Mouse (Mus musculus): ENCODE data around the gene Ccdc146.
"Not testable (repeated sequence)": the region's sequence is repeated elsewhere in the genome, so short reads cannot be mapped to it uniquely, and the experiment has no call there.

Gene Ccdc146

DNA sequence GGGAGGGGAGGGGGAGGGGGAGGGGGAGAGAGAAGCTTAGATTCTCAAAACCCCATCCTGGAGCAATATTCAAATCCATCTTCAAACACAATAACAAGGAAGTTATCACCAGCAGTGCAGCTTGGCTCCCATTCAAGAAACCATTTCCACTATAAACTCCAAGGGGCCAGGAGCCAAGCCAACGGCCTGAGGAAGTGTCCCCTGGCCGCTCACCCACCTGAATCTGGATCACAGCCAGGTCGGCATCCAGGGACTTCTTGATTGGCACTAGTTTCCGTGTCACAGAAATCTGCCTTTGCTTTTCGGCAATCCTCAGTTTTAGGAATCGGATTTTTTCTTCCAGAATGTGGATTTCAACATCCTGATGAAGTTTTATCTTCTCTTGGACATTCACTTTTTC, 123.5 kb downstream of the Ccdc146 start:
- no peaks in the 10 kb centered on the region for H3K27me3 ChIP-seq (ENCODE audit: insufficient read depth, low read length)

GRCm38 (mm10) chr5:21300058-21300457, 124.4 kb downstream of the Ccdc146 start:
- no peaks in the 10 kb centered on the region for H3K27me3 ChIP-seq (ENCODE audit: insufficient read depth, low read length)
- no peak overlapping the region for H3K4me3 ChIP-seq (replicated peaks; ENCODE audit: low read length)
- H3K4me1 ChIP-seq (replicated peaks; ENCODE audit: low read depth, low read length): no peaks in the 10 kb centered on the region
- peaks cover 35% of the 10 kb centered on the region for H3K9me3 ChIP-seq (ENCODE audit: low read length)
- TF ChIP-seq NANOG (IDR thresholded peaks at IDR 0.05; ENCODE audit: borderline replicate concordance, low read length) (no peak), POU5F1 (IDR thresholded peaks at IDR 0.05; ENCODE audit: borderline replicate concordance, low read length) (no peak), CTCF (conservative IDR thresholded peaks at IDR 0.05; ENCODE audit: low read length) (no peak)
- H3K36me3 ChIP-seq (ENCODE audit: insufficient read depth, low read length): no peaks in the 10 kb centered on the region

More for the DNA sequence above, 123.5 kb downstream of the Ccdc146 start:
- H3K36me3 ChIP-seq (ENCODE audit: insufficient read depth, low read length): no peaks in the 10 kb centered on the region
- H3K9me3 ChIP-seq (ENCODE audit: low read length): peaks cover 42% of the 10 kb centered on the region
- H3K4me3 ChIP-seq (replicated peaks; ENCODE audit: low read length): no peak overlapping the region
- no peak for TF ChIP-seq NANOG (IDR thresholded peaks at IDR 0.05; ENCODE audit: borderline replicate concordance, low read length)
- no peak for TF ChIP-seq CTCF (conservative IDR thresholded peaks at IDR 0.05; ENCODE audit: low read length)
- TF ChIP-seq POU5F1 (IDR thresholded peaks at IDR 0.05; ENCODE audit: borderline replicate concordance, low read length): no peak
- no peaks in the 10 kb centered on the region for H3K4me1 ChIP-seq (replicated peaks; ENCODE audit: low read depth, low read length)

DNA sequence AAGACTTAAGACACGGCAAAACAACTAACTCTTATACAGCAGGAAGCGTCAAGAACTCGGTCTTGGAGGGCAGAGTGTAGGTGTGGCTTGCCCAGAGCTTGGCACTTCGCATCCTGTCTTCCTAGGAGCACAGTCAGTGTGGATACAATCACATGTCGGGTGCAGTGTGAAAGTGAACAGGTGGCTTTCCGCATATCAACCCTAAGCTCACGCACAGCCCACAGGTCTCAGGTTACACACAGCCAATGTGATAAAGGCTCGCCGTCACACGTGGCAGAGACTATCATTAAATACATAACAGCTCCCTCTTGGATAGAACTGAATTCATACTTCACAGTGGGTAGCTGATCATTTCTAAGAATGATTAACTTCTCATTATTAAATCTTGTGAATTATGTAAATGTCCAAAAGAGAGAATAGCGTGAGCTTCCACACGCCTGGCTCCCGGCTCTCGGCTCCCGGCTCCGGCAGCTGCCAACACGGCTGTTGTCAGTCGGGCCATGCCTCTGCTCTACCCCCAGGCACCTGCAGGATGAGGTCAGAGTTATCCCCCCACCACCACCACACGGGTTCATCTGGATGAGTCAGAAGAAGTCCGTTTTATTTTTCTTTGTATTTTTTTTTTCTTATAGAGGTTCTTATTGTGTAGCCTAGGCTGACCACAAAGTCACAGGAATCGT, 125.3 kb downstream of the Ccdc146 start:
- Histone ChIP-seq H3K9me3 (ENCODE audit: low read length) (peaks cover 27% of the 10 kb centered on the region), H3K4me1 (replicated peaks; ENCODE audit: low read depth, low read length) (no peaks in the 10 kb centered on the region), H3K4me3 (replicated peaks; ENCODE audit: low read length) (no peak overlapping the region), H3K36me3 (ENCODE audit: insufficient read depth, low read length) (no peaks in the 10 kb centered on the region), H3K27me3 (ENCODE audit: insufficient read depth, low read length) (no peaks in the 10 kb centered on the region)
- no peak for TF ChIP-seq POU5F1 (IDR thresholded peaks at IDR 0.05; ENCODE audit: borderline replicate concordance, low read length)

DNA sequence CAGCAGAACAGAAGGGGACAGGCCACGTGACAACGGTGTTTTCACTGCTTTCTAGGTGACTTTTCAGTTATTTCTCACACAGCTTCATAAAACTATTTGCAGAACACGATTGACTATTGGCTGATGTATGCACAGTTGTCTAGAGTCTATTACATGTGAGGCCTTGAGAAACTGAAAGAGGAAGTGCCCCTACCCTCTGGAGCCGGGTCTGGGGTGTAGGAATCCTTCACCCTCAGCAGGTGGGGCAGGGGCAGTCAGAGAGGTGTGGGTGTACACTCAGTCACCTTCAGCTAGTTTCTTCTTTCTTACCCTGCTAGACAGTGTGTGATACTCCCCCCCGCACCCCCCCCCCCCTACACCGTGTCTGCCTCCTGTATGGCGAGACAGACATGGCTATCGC, 128.8 kb downstream of the Ccdc146 start:
- no peaks in the 10 kb centered on the region for H3K36me3 ChIP-seq (ENCODE audit: insufficient read depth, low read length)
- TF ChIP-seq POU5F1 (IDR thresholded peaks at IDR 0.05; ENCODE audit: borderline replicate concordance, low read length) (no peak), NANOG (IDR thresholded peaks at IDR 0.05; ENCODE audit: borderline replicate concordance, low read length) (no peak), CTCF (conservative IDR thresholded peaks at IDR 0.05; ENCODE audit: low read length) (no peak)
- no peaks in the 10 kb centered on the region for H3K27me3 ChIP-seq (ENCODE audit: insufficient read depth, low read length)
- no peaks in the 10 kb centered on the region for H3K4me1 ChIP-seq (replicated peaks; ENCODE audit: low read depth, low read length)
- H3K9me3 ChIP-seq (ENCODE audit: low read length): no peaks in the 10 kb centered on the region
- no peak overlapping the region for H3K4me3 ChIP-seq (replicated peaks; ENCODE audit: low read length)

DNA sequence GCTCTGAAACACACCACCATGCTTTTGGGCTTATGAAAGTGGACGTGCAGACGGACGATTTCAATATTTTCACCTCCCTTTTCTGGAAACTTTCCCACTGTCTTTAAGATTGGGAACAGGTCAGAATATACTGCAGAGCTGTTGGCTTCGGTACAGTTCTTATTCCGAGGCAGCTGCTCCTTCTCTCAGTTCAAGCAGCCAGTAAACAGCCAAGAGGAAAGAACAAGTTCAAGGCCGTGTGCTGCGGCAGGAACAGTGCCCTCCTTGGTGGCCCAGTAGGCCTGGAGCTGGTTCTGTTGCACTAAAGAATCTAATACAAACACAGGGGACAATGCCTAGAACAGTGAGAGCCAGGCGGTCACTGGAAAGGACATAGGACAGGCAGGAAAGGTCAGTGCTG, 133.9 kb downstream of the Ccdc146 start:
- Histone ChIP-seq H3K4me1 (replicated peaks; ENCODE audit: low read depth, low read length) (no peaks in the 10 kb centered on the region), H3K9me3 (ENCODE audit: low read length) (no peaks in the 10 kb centered on the region), H3K36me3 (ENCODE audit: insufficient read depth, low read length) (no peaks in the 10 kb centered on the region), H3K27me3 (ENCODE audit: insufficient read depth, low read length) (no peaks in the 10 kb centered on the region), H3K4me3 (replicated peaks; ENCODE audit: low read length) (no peak overlapping the region)
- TF ChIP-seq CTCF (conservative IDR thresholded peaks at IDR 0.05; ENCODE audit: low read length): no peak
- TF ChIP-seq NANOG (IDR thresholded peaks at IDR 0.05; ENCODE audit: borderline replicate concordance, low read length): no peak
- no peak for TF ChIP-seq POU5F1 (IDR thresholded peaks at IDR 0.05; ENCODE audit: borderline replicate concordance, low read length)

- Histone ChIP-seq H3K27me3 (ENCODE audit: insufficient read depth, low read length) (no peaks in the 10 kb centered on the region), H3K4me1 (replicated peaks; ENCODE audit: low read depth, low read length) (no peaks in the 10 kb centered on the region)
Observed at GRCm38 (mm10) chr5:21288658-21289435, 135.6 kb downstream of the Ccdc146 start.

GRCm38 (mm10) chr5:21283356-21284062, 141.0 kb downstream of the Ccdc146 start:
- H3K27me3 ChIP-seq (ENCODE audit: insufficient read depth, low read length): 0 out of 2 replicates have a peak, but pooled peaks cover 2% of the 10 kb centered on the region
- TF ChIP-seq NANOG (IDR thresholded peaks at IDR 0.05; ENCODE audit: borderline replicate concordance, low read length): no peak
- no peak for TF ChIP-seq CTCF (conservative IDR thresholded peaks at IDR 0.05; ENCODE audit: low read length)
- TF ChIP-seq POU5F1 (IDR thresholded peaks at IDR 0.05; ENCODE audit: borderline replicate concordance, low read length): no peak
- H3K9me3 ChIP-seq (ENCODE audit: low read length): no peaks in the 10 kb centered on the region
- H3K4me1 ChIP-seq (replicated peaks; ENCODE audit: low read depth, low read length): no peaks in the 10 kb centered on the region
- no peak overlapping the region for H3K4me3 ChIP-seq (replicated peaks; ENCODE audit: low read length)
- H3K36me3 ChIP-seq (ENCODE audit: insufficient read depth, low read length): no peaks in the 10 kb centered on the region

More at GRCm38 (mm10) chr5:21288658-21289435, 135.6 kb downstream of the Ccdc146 start:
- no peaks in the 10 kb centered on the region for H3K36me3 ChIP-seq (ENCODE audit: insufficient read depth, low read length)
- H3K9me3 ChIP-seq (ENCODE audit: low read length): no peaks in the 10 kb centered on the region
- no peak overlapping the region for H3K4me3 ChIP-seq (replicated peaks; ENCODE audit: low read length)
- TF ChIP-seq NANOG (IDR thresholded peaks at IDR 0.05; ENCODE audit: borderline replicate concordance, low read length) (no peak), CTCF (conservative IDR thresholded peaks at IDR 0.05; ENCODE audit: low read length) (no peak), POU5F1 (IDR thresholded peaks at IDR 0.05; ENCODE audit: borderline replicate concordance, low read length) (no peak)

GRCm38 (mm10) chr5:21277685-21278084, 146.8 kb downstream of the Ccdc146 start:
- not testable (repeated sequence) for H3K27me3 ChIP-seq (ENCODE audit: insufficient read depth, low read length); H3K4me3 ChIP-seq (replicated peaks; ENCODE audit: low read length); H3K9me3 ChIP-seq (ENCODE audit: low read length); H3K36me3 ChIP-seq (ENCODE audit: insufficient read depth, low read length); H3K4me1 ChIP-seq (replicated peaks; ENCODE audit: low read depth, low read length)
